Mouse (Mus musculus) brain, embryonic 14.5 days (tissue): ENCODE results near the gene Zfyve19. TPM values are rescaled to one million over a fixed set of nuclear protein-coding genes. Genes with fewer than 3 reads are reported as not detected.
A peak's percentile ranks its signal among the peaks of the same experiment; 100 is the strongest.

ENCODE experiments used
- DNase-seq: peaks from one replicate; pipeline ENCODE4 v3.0.0-alpha.2; 2011; ENCODE audit warnings: low read depth
- CTCF ChIP-seq: fragments of 200-500 bp; IDR thresholded peaks from 2 replicates; pipeline ENCODE4 v1.5.1; 2012; ENCODE audit warnings: inconsistent platforms, mild to moderate bottlenecking, moderate library complexity, borderline replicate concordance; ENCODE audit not compliant: insufficient read depth, insufficient read length; ENCODE audit errors: extremely low read depth
- POLR2A ChIP-seq: fragments of 200-500 bp; IDR thresholded peaks from 2 replicates; pipeline ENCODE4 v1.6.1; 2012; ENCODE audit warnings: mild to moderate bottlenecking, inconsistent platforms, borderline replicate concordance; ENCODE audit not compliant: poor library complexity, insufficient read depth, insufficient read length, severe bottlenecking; ENCODE audit errors: extremely low read depth
- polyA plus RNA-seq: library from polyadenylated mRNA; depleted of rRNA; stranded (reverse); fragments of >200 nt; gene quantifications from 2 replicates; pipeline ENCODE4 v1.2.3, GENCODE M21; 2012; rRNA removed

The Zfyve19 gene
- polyA plus RNA-seq, 1 experiment, result 69.2 TPM

DNA sequence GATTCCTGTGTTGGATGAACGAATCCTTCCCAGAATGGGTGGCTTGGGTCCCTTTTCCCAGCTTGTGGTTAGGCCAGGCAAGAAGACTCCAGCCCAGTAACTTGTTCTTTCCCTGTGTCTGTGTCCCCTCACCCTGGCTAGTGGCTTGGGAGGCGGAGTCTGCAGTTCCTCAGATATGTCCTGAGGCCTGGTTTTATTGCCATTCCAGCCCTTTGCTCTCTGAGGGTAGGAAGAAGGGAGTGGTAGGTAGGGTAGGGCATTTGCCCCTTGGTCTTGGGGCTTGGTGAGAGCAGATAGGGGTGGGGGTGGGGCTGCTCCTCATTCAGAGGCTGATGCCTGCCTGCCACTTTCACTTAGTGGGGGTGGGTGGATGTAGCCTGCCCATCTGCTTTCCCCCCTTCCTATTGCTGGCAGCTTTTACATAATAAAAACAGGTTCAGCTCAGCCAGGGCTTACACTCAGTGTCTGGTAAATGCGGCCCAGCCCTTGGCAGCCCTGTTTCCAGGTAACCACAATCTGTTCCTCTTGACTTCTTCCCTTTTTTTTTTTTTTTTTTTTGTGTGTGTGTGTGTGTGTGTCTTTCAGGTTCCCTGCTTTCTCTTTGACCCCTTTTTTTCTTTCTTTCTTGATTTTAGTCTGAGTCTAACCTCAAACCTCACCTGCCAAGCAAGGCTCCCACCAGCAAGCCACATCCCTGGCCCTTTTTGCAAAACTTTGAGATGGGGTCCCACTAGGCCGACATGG lies 31.8 kb downstream of the Zfyve19 start:
- TF ChIP-seq CTCF (no peak), POLR2A (no peak)
- no peak for DNase-seq

- TF ChIP-seq CTCF (no peak), POLR2A (no peak)
- DNase-seq, result no peak
Observed at GRCm38 (mm10) chr2:119240819-119241186, 32.4 kb downstream of the Zfyve19 start.

DNA sequence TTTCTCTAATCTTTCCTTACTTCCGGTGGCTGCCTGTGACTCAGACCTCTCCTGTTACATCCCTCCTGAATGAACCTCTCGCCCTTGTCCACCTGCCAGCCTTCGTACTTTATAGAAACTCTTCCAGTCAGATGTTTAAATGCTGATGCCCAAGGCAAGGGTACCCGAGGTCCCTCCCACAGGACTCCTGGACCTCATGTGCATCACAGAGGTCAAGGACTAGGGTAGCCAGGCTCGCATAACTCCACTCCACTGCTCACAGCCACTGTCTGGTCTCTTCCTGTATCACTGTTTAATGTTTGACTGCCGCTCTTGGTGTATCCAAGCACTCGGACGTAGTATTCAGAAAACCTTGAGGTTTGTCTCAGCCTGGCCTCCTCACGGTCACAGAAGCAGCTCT lies 34.1 kb downstream of the Zfyve19 start:
- no peak for DNase-seq
- no peak for TF ChIP-seq POLR2A
- TF ChIP-seq CTCF, result no peak

- no peak for TF ChIP-seq POLR2A
Observed at GRCm38 (mm10) chr2:119245246-119245645, 36.8 kb downstream of the Zfyve19 start.

DNA sequence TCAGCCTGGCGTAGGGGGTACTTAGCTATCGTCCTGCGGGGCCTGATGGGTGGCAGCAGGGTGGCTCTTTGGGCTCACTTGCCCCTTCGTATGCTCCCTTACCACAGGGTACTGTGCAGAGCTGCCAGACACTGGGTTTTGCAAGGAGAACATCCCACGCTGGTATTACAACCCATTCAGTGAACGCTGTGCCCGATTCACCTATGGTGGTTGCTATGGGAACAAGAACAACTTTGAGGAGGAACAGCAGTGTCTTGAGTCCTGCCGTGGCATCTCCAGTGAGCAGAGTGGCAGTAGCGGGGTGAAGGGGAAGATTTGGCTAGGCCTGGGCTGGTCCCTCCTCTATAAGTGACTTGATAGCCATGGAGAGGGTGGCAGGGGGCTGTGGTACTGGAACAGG lies 39.5 kb downstream of the Zfyve19 start:
- no peak for DNase-seq
- no peak for TF ChIP-seq POLR2A
- TF ChIP-seq CTCF, result no peak

More at GRCm38 (mm10) chr2:119245246-119245645, 36.8 kb downstream of the Zfyve19 start:
- DNase-seq, result no peak

- TF ChIP-seq CTCF, result no peak
- no peak for TF ChIP-seq POLR2A
Observed at GRCm38 (mm10) chr2:119249592-119250061, 41.2 kb downstream of the Zfyve19 start.

GRCm38 (mm10) chr2:119250377-119250776 lies 42.0 kb downstream of the Zfyve19 start:
- DNase-seq, result no peak
- no peak for TF ChIP-seq CTCF
- no peak for TF ChIP-seq POLR2A

More at GRCm38 (mm10) chr2:119249592-119250061, 41.2 kb downstream of the Zfyve19 start:
- no peak for DNase-seq

- DNase-seq, result peak; percentile 89
- TF ChIP-seq POLR2A (no peak), CTCF (peak; percentile 98)
Observed at GRCm38 (mm10) chr2:119250826-119251478, 42.5 kb downstream of the Zfyve19 start.

GRCm38 (mm10) chr2:119254976-119255375 lies 46.6 kb downstream of the Zfyve19 start:
- TF ChIP-seq CTCF, result no peak
- no peak for TF ChIP-seq POLR2A
- DNase-seq, result no peak

DNA sequence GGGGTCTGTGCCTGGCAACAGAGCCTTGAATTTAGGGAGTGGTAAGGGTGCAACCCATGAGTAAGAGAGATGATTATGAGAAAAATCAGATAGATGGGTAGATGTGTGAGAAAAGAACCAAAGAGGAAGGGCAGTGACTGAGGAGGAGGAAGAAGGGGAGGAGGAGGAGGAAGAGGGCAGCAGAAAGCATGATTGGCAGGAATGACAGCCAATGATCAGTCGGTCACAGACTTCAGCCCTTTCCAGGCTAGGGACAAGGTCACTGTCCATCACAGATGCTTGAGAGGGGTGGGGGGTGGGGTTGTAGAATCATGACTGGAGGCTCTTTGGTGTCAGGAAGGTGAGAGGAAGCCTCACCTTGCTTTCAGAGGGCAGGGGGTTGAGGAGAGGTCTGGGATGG lies 52.1 kb downstream of the Zfyve19 start:
- no peak for DNase-seq
- TF ChIP-seq CTCF (no peak), POLR2A (no peak)

- no peak for DNase-seq
Observed at GRCm38 (mm10) chr2:119261326-119261725, 52.9 kb downstream of the Zfyve19 start.

DNA sequence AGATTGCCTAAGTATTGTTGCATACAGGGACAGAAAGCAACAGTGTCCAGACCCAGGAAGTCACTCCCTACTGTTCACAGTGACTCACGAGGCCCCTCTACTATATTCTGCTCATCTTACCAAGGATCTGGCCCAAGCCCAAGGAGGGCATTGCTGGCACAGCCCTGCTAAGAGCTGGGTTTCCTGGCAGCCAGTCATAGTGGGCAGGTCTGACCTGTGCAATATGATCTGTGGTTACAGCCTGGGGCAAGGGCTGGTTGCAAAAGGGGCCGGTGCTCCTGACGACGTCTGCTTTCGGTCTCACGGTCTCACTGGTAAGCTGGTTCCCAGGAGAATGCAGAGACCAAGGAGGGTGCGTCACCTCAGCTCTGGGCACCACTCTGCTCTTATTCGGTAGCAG lies 54.6 kb downstream of the Zfyve19 start:
- TF ChIP-seq POLR2A (no peak), CTCF (no peak)
- DNase-seq, result peak; percentile 67

More at GRCm38 (mm10) chr2:119261326-119261725, 52.9 kb downstream of the Zfyve19 start:
- no peak for TF ChIP-seq CTCF
- no peak for TF ChIP-seq POLR2A

DNA sequence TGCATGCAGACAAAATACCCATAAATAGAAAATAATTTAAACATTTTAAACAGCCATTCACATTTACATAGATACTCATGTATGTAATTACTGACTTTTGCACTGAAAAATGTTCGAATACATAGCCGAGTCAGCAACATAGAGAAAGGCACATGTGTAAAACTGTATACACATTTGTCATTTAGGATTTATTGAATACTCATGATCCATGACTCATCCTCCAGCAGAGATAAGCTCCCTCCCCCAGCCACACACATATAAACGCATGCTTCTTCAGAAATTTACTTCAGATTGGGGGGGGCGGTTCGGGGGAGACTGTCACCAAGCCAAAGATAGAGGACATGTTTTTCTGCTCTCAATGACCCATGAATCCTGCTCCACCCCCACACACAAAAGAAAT lies 55.4 kb downstream of the Zfyve19 start:
- TF ChIP-seq POLR2A (no peak), CTCF (no peak)
- no peak for DNase-seq

Other genes starting within 250 kb of the Zfyve19 start
- gene Ccdc32, start 179.2 kb upstream of the Zfyve19 start, polyA plus RNA-seq, result 20.9 and 23.0 TPM in 2 replicates
- gene Rpusd2, start 173.8 kb upstream of the Zfyve19 start, polyA plus RNA-seq, result 8.0 and 8.4 TPM in 2 replicates
- 2.4 and 3.3 TPM in 2 replicates for gene Knl1, start 161.5 kb upstream of the Zfyve19 start, polyA plus RNA-seq
- 11.9 and 16.4 TPM in 2 replicates for gene Rad51, start 95.8 kb upstream of the Zfyve19 start, polyA plus RNA-seq
- 35.3 and 35.4 TPM in 2 replicates for gene Rmdn3, start 51.6 kb upstream of the Zfyve19 start, polyA plus RNA-seq
- 5.3 and 6.3 TPM in 2 replicates for gene Gchfr, start 40.8 kb upstream of the Zfyve19 start, polyA plus RNA-seq
- 0.03 TPM in 2 replicates for gene Gm14137, start 34.1 kb upstream of the Zfyve19 start, polyA plus RNA-seq
- 25.7 and 32.4 TPM in 2 replicates for gene Dnajc17, start 178 bp downstream of the Zfyve19 start, polyA plus RNA-seq
- not detected in 2 replicates for gene Ppp1r14d, start 21.3 kb downstream of the Zfyve19 start, polyA plus RNA-seq
- 1.5 and 1.6 TPM in 2 replicates for gene Spint1, start 28.7 kb downstream of the Zfyve19 start, polyA plus RNA-seq
- 9.1 and 13.5 TPM in 2 replicates for gene Rhov, start 62.7 kb downstream of the Zfyve19 start, polyA plus RNA-seq
- gene Vps18, start 80.1 kb downstream of the Zfyve19 start, polyA plus RNA-seq, result 26.0 and 28.6 TPM in 2 replicates
- 5.9 and 9.0 TPM in 2 replicates for gene Dll4, start 117.2 kb downstream of the Zfyve19 start, polyA plus RNA-seq
- 5.4 and 6.1 TPM in 2 replicates for gene Chac1, start 142.6 kb downstream of the Zfyve19 start, polyA plus RNA-seq